Mouse (Mus musculus) adrenal gland, postnatal 10 days (tissue): ENCODE measurements at regions not wholly inside any gene's neighbourhood (a gene's known extent, or its start where the extent isn't known, plus 50 kb on each side); places are given as distances from the start of the nearest gene placed in this dataset.

Experiments
- DNase-seq: peaks from one replicate; pipeline ENCODE4 v3.0.0; 2021; ENCODE audit warnings: mixed read lengths

DNA sequence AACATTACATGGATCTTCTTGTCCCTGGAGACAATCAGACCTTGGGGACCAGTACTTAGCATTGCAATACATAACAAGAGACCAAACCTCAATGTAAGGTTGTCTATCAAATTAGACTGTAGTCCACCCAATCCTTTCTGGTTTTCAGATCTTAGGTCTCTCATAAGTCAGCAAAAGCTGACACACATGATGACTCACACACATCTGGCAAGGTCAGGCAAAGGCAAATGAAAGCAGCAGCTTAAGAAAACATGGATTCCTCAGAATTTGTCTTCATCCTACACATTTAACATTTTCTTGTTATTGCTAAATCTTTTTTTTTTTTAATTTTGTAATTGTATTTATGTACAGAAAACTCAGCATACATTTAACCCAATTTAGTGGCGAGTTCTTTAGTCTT lies 52.0 kb downstream of the Gm11983 start:
- no peak for DNase-seq

DNA sequence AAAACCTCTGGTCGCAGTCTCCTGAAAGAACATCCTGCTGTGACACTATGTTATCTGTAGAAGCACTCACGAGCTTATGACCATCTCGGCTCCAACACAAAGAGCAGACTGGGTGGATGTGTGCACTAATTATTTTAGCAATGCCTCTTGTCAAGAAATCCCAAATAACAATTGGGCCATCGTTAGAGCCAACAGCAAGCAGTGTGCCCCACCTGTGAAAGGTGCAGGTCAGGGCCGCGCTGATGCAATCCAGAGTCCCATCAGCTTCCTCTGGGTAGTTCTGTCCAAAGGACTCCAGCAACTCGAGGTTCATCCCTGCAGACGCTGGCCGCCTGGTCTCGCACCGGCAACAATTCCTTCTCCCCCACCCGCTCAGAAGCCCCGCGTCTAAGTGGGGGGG lies 54.6 kb downstream of the Gm11983 start:
- DNase-seq = no peak

DNA sequence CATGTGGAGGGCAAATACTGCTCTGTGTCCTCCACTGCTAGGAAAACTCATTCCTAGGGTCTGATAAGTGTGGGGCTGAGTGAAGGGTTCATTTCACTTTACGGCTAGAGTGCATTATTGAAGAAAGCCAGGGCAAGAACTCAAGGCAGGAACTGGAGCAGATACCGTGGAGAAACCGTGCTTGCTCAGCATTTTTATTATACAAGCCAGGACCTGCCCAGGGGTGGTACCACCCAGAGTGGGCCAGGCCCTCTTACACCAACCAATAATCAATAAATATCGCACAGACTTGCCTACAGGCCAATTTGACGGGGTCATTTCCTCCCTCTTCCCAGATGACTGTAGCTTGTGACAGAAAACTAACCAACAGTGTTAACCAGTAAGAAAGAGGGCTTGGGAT lies 57.7 kb downstream of the Gm11983 start:
- no peak for DNase-seq

DNA sequence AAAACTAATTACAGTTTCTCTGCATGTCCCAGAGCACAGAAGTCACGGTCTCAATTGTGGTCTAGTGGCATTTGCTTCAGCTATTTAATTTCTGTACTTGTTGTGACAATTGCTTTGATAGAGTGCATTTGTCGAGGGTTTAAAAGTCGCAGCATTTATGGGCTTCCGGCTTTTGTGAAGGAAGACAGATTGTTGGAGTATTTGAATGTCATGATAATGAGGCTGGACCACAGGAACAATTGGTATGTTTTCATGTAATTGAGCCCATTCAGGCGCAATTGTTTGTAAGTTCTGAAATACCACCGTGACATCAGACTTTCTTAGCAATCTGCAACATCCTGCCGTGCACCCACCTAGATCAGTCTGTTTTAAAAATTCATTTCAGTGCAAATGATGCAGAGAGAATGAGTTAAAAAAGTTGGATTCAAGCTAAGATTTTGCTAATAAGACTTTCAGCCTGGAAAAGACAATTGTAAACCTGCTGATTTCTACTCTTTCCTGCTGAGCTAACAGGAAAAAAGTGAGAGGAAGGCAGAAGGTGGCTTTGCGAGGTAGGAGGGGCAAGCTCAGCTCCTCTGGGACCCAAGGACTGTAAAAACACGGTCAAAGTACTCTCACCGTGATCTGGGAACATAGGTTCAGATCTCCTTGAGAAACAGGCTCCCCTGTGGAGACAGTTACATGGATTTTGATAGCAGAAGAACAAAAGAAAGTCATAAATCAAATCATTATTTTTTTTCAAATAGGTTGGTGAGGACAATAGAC lies 58.7 kb downstream of the Gm11983 start:
- DNase-seq = no peak

DNA sequence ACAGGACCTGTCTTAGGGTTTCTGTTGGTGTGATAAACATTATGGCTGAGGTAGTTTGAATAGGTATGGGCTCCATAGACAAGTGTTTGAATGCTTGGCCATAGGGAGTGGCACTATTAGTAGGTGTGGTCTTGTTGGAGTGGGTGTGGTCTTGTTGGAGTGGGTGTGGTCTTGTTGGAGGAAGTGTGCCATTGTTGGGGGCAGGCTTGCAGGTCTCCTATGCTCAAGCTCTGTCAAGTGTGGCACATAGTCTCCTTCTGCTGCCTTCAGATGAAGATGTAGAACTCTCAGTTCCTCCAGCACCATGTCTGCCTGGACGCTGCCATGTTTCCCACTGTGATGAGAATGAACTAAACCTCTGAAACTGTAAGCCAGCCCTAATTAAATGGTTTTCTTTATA lies 59.9 kb downstream of the Gm11983 start:
- no peak for DNase-seq

DNA sequence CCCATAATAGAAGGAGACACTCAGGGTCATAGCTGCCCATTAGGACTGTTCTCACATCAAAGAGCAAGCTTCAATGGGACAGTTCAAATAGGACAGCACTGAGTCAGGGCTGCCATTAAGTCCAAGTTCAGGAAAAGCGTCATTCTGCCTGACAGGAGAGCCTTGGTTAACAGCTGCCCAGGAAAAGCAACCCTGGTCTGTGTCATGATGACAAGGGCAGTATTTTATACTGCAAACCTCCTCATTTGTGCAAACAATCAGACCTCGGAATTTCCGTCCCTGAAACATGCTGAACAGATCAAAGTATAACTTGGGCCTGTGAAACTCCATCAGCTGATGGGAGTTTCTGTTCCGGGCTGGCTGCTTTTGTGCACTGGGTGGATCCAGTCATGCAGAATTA lies 62.8 kb downstream of the Gm11983 start:
- peak; percentile 26 for DNase-seq

DNA sequence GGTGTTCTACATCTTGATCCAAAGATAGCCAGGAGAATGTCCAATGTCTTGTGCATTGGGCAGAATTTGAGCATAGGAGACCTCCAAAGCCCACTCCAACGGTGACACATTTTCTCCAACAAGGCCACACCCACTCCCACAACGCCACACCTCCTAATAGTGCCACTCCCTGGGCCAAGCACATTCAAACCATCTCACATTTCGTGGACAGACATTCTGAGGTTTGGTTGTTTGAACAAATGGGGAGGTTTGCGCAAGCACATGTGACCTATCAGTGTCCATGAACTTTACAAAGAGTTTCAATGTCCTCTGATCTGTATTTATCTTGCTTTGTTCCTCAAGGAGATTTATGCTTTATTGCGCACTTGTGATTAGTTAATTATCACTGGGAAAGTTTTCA lies 63.5 kb downstream of the Gm11983 start:
- DNase-seq = no peak

DNA sequence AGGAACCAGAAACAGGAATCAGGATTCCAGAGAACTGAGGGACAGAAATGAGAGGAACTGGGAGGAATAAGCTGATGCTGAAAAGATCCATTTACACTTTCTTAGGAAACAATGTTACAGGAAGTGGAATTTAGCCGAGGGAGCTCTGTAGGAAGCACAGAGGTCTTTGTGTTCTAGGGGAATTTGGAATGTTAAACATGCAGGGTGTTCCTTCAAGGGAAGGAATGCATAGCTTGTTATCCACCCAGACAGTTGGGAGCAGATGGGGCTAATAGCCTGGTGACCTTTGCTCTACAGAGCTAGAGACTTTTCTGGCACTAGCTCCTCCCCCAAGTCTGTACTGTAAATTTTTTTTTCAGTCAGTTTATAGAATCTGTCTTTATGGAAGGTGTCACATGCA lies 64.1 kb downstream of the Gm11983 start:
- DNase-seq = no peak

DNA sequence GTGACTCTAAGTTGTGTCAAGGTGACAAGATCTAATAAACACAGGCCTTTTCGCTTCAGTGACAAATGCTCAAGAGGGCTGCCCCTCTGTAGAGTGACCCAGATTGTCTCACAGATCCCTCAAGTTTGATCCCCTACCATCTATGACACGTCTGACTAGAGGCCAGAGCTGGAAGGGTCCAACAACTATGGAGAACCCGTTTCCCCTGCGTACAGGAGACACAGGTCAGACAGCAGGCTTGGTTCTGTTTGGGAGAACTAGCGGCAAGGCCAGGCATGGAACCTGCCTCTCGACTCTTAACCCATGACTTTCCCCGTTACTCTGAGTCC lies 68.1 kb downstream of the Gm11983 start:
- DNase-seq = no peak

DNA sequence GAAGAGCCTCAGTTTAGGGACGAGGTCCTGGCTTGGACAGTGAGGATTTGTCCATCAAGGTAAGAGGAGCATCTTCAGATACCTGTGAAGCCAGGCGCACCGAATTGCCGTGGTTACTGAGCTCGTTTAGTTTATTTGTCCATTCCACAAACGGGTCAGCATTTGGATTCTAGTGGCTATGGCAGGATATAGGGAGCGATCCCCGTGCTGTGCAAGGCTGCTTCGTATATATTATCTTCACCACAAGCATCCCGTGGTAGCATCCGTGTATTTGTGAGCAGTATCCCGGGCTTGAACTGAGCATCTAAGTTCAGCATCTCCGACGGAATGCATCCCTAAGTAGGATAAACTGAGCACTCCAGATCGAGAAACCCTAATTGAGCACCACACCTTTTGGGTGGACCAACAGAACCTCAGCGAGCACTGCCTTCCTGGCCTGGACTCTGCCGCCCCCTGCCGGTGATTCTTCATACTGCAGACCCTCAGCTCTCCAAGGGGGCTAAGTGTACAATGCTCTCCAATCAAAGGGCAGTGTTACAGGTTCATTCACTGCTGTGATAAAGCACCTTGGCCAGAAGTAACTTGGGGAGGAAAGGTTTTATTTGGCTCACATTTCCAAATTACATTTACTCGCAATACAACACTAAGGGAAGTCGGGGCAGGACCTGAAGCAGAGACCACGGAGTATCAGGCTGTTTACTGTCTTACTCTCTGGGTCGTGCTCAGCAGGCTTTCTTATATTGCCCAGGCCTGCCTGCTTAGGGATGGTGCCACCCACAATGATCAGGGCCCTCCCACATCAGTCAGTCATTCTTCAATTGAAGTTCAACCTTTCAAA lies 68.6 kb downstream of the Gm11983 start:
- peak; percentile 87 for DNase-seq

DNA sequence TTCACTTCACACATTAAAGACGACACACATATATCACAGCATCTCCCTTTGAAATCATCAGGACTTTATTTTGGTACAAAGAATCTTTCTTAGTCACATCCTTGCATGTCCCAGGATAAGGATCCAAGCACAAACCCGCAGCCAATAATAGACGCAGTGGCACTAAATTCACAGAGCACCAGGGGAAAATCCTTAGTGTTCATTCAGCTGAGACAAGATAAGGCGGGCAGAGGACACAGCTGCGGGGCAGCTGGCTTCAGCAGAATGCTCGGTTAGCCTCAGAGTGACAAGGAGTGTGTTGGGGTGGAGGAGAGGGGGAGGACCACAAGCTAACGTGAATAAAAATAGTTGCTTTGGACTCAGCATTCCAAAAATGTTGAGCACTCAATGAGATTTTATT lies 70.7 kb downstream of the Gm11983 start:
- DNase-seq = no peak

DNA sequence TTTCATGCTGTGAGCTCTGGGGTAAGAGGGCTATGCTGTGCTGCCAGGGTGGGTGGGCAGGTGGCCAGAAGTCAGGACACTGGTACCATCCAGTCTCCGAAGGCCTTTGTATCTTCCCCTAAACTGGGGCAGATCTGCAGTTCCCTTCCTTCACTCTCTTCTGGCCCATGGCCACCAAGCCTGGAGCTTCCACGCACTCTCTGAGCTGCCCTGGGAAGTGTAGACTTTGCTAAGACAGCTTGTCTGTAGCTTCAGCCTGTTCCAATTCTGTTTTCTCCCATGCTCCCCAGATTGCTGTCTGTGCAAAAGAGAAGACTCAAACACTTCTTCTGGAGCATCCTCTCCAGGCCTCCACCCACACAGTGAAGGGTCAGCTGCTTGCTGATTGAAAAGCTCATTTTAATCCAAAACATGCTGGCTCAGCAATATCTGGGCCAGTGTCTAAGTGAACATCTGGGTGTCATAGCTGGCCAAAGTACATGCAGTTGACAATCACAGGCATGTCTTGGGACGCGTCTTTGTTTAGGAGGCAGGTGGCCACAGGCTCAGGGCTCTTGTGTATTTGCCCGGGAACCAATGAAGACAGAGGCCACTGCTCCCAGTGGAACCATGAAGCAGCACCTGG lies 72.0 kb downstream of the Gm11983 start:
- DNase-seq = no peak

DNA sequence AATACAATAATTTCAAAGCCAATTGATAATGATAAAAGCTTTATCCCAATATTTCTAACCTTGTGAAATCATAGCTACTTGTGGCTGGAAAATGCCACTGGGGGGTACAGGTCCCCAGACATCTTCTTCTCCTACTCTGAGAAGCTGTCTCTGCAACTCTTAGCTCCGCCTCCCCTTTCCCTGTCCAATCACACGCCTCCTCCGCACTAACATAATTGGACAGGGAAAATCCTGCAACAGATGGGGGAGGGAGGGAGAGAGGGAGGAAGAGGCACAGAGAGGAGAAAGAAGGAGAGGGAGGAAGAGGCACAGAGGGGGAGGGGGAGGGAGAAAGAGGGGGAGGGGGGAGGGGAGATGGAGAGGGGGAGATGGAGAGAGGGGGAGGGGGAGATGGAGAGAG lies 73.3 kb downstream of the Gm11983 start:
- DNase-seq = no peak

DNA sequence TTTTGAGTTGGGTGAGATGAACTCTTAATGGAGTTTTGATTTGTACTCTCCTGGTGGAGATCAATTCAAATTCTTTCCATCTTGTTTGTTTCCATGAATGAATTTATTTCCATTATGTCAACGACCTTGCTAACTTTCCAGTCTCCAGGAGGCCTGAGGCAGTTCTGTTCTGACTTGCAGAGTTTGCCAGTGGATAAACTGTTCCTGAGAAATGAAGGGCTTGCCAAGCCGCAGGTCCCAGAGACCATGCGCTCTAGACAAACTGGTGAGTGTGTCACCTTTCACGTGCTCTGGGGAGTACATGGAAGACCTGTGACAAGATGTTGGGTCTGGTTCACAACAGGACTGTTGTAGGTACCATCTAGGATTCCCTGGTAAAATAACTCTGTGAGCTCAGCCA lies 74.5 kb downstream of the Gm11983 start:
- no peak for DNase-seq

DNA sequence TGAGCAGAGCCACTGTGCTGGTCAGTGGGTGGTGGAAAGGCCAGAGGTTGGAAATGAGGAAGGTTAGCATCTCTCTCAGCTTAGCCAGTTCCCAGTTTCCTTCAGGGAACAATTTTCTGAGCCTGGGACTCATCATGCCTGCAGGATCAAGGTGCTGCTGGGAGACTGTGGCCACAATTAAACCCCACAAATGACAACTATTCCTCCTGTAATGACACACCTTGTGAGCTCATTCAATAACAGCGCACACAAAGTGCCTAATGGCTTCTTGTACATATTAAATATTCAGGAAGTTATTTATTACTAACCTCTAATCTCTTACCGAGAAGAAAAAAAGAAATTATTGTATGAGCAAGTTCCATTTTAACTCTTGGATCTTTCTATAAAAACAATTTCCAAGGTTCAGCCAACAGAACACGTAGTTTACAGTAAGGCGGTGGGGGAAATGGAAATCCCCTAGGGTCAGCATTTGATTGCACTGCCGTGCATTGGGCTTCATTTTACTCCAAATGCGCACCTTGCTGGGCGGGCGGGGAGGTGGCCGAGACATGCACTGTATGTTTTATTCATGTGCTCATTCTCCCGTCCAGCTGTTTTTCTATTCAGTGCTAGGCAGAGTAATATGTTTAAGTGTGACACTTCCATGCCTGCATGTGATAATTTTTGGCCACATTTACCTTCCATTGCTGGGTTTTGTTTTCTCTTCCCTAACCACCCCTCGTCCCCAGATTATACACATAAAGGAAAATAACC lies 75.4 kb downstream of the Gm11983 start:
- DNase-seq = no peak

DNA sequence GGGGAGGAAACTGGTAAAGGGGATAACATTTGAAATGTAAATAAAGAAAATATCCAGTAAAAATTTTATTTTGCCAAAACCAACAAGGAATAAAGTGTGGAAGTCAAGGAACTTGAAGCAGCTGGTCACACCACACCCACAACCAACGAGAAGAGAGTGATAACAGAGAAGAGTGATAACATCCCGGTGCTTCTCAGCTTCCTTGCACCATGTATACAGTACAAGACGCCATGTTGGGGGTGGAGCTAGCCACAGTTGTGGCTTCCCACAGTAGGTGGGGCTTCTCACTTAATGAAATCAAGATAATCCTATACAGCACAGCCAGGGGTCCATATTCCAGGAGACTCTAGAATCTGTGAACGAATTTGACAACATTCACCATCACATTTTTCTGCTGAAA lies 77.9 kb downstream of the Gm11983 start:
- no peak for DNase-seq

DNA sequence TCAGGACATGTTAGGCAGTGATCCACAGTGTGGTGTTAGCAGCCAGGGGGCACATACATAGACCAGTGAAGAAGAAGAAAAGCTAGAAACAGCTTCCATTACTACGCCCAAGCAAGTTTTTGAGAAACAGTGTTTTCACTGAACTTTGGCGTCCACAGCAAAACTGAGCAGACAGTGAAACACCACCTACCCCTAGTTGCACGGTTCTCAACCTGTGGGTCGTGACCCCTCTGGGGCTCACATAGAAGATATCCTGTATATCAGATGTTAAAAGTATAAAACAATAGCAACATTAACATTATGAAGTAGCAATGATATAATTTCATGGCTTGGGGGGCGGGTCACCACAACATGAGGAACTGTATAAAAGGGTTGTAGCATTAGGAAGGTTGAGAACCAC lies 81.1 kb downstream of the Ramp3 start:
- no peak for DNase-seq

DNA sequence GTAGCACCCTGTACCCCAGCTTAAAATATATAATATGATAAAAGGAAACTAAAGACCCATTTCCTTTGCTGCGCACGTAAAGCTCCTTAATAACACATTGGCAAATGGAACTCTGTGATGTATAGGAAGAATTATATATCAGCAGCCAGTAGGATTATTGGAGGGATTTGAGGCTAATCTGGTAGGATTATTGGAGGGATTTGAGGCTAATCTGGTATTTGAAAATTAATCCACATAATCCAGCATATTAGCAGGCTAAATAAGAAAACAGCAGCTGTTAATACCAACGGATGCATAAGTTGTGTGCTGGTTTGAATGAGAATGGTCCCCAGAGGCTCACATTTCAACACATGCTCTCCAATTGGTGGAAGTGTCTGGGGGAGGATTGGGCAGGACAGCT lies 80.3 kb downstream of the Ramp3 start:
- no peak for DNase-seq

DNA sequence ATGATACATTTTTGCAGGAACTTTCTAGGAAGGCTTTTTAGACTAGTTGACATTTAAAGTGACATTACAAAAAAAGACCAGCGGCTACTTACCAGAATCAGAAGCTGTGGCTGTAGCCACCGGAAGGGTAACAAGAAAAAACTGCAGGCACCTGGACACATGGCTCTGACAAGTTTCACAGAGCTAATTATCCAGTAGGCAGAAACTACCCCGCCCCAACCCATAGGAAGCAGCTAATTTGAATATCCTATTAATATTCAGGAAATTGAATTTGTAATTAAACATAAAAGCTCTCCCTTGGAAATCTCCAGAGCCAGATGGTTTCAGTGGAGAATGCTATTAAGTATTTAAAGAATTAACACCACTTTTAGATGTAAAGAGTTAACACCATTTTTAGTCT lies 79.8 kb downstream of the Ramp3 start:
- no peak for DNase-seq

DNA sequence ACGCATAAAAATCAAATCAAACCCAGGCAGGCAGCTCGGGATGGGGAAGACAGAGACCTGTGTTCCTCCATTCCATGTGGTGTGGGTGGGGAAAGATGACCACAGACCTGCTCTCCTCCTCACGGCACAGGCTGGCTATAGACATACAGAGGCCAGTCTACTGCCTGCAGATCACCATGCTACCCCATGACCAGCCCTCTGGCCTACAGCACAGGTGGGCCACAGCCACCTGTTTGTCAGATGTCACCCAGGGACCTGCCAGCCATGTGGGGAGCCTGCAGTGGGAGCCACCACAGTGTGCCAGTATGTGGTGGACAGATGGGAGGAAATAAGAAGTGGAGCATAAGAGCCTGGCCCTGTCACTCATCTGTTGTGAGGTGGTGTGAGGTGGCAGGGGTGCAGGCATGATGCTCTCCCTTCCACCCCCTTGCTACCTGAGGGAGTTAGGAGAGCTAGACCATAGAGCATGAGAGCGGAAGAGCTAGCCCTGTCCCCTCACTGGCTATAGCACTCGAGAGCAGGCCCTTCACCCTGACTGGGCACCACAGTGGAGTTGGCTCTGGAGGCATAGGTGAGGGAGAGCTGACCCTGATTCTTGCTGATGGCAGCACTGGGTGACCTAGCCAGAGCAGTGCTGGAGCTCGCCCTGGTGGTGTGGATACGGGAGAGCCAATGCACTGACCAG lies 76.6 kb downstream of the Ramp3 start:
- no peak for DNase-seq

DNA sequence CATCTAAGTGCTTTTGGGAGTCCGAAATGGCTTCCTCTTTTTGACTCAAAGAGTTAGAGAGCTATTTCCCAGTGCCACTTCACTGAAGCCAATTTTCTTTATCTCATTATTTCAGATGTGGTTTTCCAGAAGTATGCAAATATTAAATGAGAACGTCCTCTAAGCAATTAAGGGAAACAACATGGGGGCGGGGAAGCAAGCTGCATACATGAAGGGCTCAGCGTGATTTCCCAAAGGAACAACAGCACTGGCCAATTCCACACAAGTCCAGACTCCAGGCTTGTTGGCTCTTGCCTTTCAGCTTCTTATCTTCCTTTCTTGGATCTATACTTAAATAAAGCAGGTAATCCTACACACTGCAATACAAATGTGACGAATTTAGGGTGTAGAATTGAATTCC lies 73.2 kb downstream of the Ramp3 start:
- DNase-seq = no peak
